Mouse (Mus musculus): ENCODE data around the gene Slco3a1. TPM values are rescaled to one million over a fixed set of nuclear protein-coding genes. Genes with fewer than 3 reads are reported as not detected.
A peak's percentile ranks its signal among the peaks of the same experiment; 100 is the strongest.

The Slco3a1 gene
- polyA plus RNA-seq, 1 experiment from 2014 or later = 19.6 TPM

- Histone ChIP-seq H3K4me2 (replicated peaks; ENCODE audit: low read depth, low read length) (no peak overlapping the region), H3K4me1 (ENCODE audit: control insufficient read depth, insufficient read depth, low read length) (0 out of 2 replicates have a peak, but pooled peaks cover 4% of the 10 kb centered on the region), H3K27ac (ENCODE audit: low read depth, low read length) (no peak overlapping the region), H3K36me3 (ENCODE audit: control insufficient read depth, insufficient read depth, low read length) (no peaks in the 10 kb centered on the region), H3K4me3 (ENCODE audit: low read length) (no peak overlapping the region), H3K9me3 (ENCODE audit: control insufficient read depth, low read length) (no peaks in the 10 kb centered on the region), H3K27me3 (ENCODE audit: control insufficient read depth, insufficient read depth, low read length) (no peaks in the 10 kb centered on the region), H3K9ac (ENCODE audit: low read depth, low read length) (no peak overlapping the region; the same call in 1 of the 2 replicates)
- WGBS = 41% methylated on average over 4 of the region's 4 CpGs
- ATAC-seq (ENCODE audit: low FRiP score, low TSS enrichment) = no peak
Measured at GRCm38 (mm10) chr7:74341149-74341805, 213.3 kb downstream of the Slco3a1 start.

- no peak overlapping the region for H3K4me2 ChIP-seq (replicated peaks; ENCODE audit: low read depth, low read length)
- no peaks in the 10 kb centered on the region for H3K36me3 ChIP-seq (ENCODE audit: control insufficient read depth, insufficient read depth, low read length)
- H3K4me1 ChIP-seq (ENCODE audit: control insufficient read depth, insufficient read depth, low read length) = 0 out of 2 replicates have a peak, but pooled peaks cover 4% of the 10 kb centered on the region
- 87% methylated on average over 8 of the region's 8 CpGs for WGBS
- no peaks in the 10 kb centered on the region for H3K9me3 ChIP-seq (ENCODE audit: control insufficient read depth, low read length)
- H3K9ac ChIP-seq (ENCODE audit: low read depth, low read length) = no peak overlapping the region
- no peak for ATAC-seq (ENCODE audit: low FRiP score, low TSS enrichment)
- H3K27ac ChIP-seq (ENCODE audit: low read depth, low read length) = no peak overlapping the region
- H3K4me3 ChIP-seq (ENCODE audit: low read length) = no peak overlapping the region
- H3K27me3 ChIP-seq (ENCODE audit: control insufficient read depth, insufficient read depth, low read length) = no peaks in the 10 kb centered on the region
Measured at GRCm38 (mm10) chr7:74340419-74340954, 214.1 kb downstream of the Slco3a1 start.

- WGBS = 78% methylated on average over 6 of the region's 6 CpGs
Measured at GRCm38 (mm10) chr7:74337677-74338420, 216.7 kb downstream of the Slco3a1 start.

GRCm38 (mm10) chr7:74332323-74332722, 222.3 kb downstream of the Slco3a1 start:
- H3K9me3 ChIP-seq (ENCODE audit: control insufficient read depth, low read length) = peaks cover 3% of the 10 kb centered on the region; the same call in 1 of the 2 replicates
- H3K27me3 ChIP-seq (ENCODE audit: control insufficient read depth, insufficient read depth, low read length) = no peaks in the 10 kb centered on the region
- no peaks in the 10 kb centered on the region for H3K36me3 ChIP-seq (ENCODE audit: control insufficient read depth, insufficient read depth, low read length)
- ATAC-seq (ENCODE audit: low FRiP score, low TSS enrichment) = peak; percentile 88
- 25% methylated on average over 3 of the region's 3 CpGs for WGBS
- no peak overlapping the region for H3K9ac ChIP-seq (ENCODE audit: low read depth, low read length)
- H3K4me2 ChIP-seq (replicated peaks; ENCODE audit: low read depth, low read length) = no peak overlapping the region
- 0 out of 2 replicates have a peak, but pooled peaks cover 7% of the 10 kb centered on the region for H3K4me1 ChIP-seq (ENCODE audit: control insufficient read depth, insufficient read depth, low read length)
- H3K27ac ChIP-seq (ENCODE audit: low read depth, low read length) = no peak overlapping the region
- H3K4me3 ChIP-seq (ENCODE audit: low read length) = no peak overlapping the region

More at GRCm38 (mm10) chr7:74337677-74338420, 216.7 kb downstream of the Slco3a1 start:
- Histone ChIP-seq H3K27me3 (ENCODE audit: control insufficient read depth, insufficient read depth, low read length) (no peaks in the 10 kb centered on the region), H3K4me2 (replicated peaks; ENCODE audit: low read depth, low read length) (no peak overlapping the region), H3K9me3 (ENCODE audit: control insufficient read depth, low read length) (peaks cover 3% of the 10 kb centered on the region; the same call in 1 of the 2 replicates), H3K36me3 (ENCODE audit: control insufficient read depth, insufficient read depth, low read length) (no peaks in the 10 kb centered on the region), H3K27ac (ENCODE audit: low read depth, low read length) (no peak overlapping the region), H3K9ac (ENCODE audit: low read depth, low read length) (no peak overlapping the region), H3K4me3 (ENCODE audit: low read length) (no peak overlapping the region), H3K4me1 (ENCODE audit: control insufficient read depth, insufficient read depth, low read length) (0 out of 2 replicates have a peak, but pooled peaks cover 4% of the 10 kb centered on the region)
- ATAC-seq (ENCODE audit: low FRiP score, low TSS enrichment) = no peak

GRCm38 (mm10) chr7:74330858-74331726, 223.5 kb downstream of the Slco3a1 start:
- H3K4me2 ChIP-seq (replicated peaks; ENCODE audit: low read depth, low read length) = no peak overlapping the region
- no peaks in the 10 kb centered on the region for H3K36me3 ChIP-seq (ENCODE audit: control insufficient read depth, insufficient read depth, low read length)
- H3K9ac ChIP-seq (ENCODE audit: low read depth, low read length) = no peak overlapping the region
- ATAC-seq (ENCODE audit: low FRiP score, low TSS enrichment) = peak; percentile 47
- H3K27ac ChIP-seq (ENCODE audit: low read depth, low read length) = no peak overlapping the region
- H3K27me3 ChIP-seq (ENCODE audit: control insufficient read depth, insufficient read depth, low read length) = no peaks in the 10 kb centered on the region
- 47% methylated on average over 7 of the region's 7 CpGs for WGBS
- H3K9me3 ChIP-seq (ENCODE audit: control insufficient read depth, low read length) = peaks cover 3% of the 10 kb centered on the region; the same call in 1 of the 2 replicates
- H3K4me1 ChIP-seq (ENCODE audit: control insufficient read depth, insufficient read depth, low read length) = 0 out of 2 replicates have a peak, but pooled peaks cover 7% of the 10 kb centered on the region
- H3K4me3 ChIP-seq (ENCODE audit: low read length) = no peak overlapping the region

GRCm38 (mm10) chr7:74330117-74330857, 224.3 kb downstream of the Slco3a1 start:
- Histone ChIP-seq H3K27me3 (ENCODE audit: control insufficient read depth, insufficient read depth, low read length) (no peaks in the 10 kb centered on the region), H3K4me2 (replicated peaks; ENCODE audit: low read depth, low read length) (no peak overlapping the region), H3K9ac (ENCODE audit: low read depth, low read length) (no peak overlapping the region), H3K36me3 (ENCODE audit: control insufficient read depth, insufficient read depth, low read length) (no peaks in the 10 kb centered on the region), H3K27ac (ENCODE audit: low read depth, low read length) (no peak overlapping the region), H3K9me3 (ENCODE audit: control insufficient read depth, low read length) (peaks cover 3% of the 10 kb centered on the region; the same call in 1 of the 2 replicates), H3K4me3 (ENCODE audit: low read length) (no peak overlapping the region), H3K4me1 (ENCODE audit: control insufficient read depth, insufficient read depth, low read length) (0 out of 2 replicates have a peak, but pooled peaks cover 7% of the 10 kb centered on the region)
- ATAC-seq (ENCODE audit: low FRiP score, low TSS enrichment) = peak; percentile 22; the same call in 1 of the 2 replicates
- 49% methylated on average over 7 of the region's 7 CpGs for WGBS

- Histone ChIP-seq H3K9me3 (ENCODE audit: control insufficient read depth, low read length) (no peaks in the 10 kb centered on the region), H3K36me3 (ENCODE audit: control insufficient read depth, insufficient read depth, low read length) (no peaks in the 10 kb centered on the region), H3K27ac (ENCODE audit: low read depth, low read length) (no peak overlapping the region), H3K4me2 (replicated peaks; ENCODE audit: low read depth, low read length) (no peak overlapping the region), H3K4me1 (ENCODE audit: control insufficient read depth, insufficient read depth, low read length) (peaks cover 8% of the 10 kb centered on the region), H3K9ac (ENCODE audit: low read depth, low read length) (no peak overlapping the region), H3K27me3 (ENCODE audit: control insufficient read depth, insufficient read depth, low read length) (no peaks in the 10 kb centered on the region), H3K4me3 (ENCODE audit: low read length) (no peak overlapping the region)
- ATAC-seq (ENCODE audit: low FRiP score, low TSS enrichment) = no peak
- 94% methylated on average over 1 of the region's 1 CpGs for WGBS
Measured at GRCm38 (mm10) chr7:74329004-74329403, 225.6 kb downstream of the Slco3a1 start.

GRCm38 (mm10) chr7:74327716-74328115, 226.9 kb downstream of the Slco3a1 start:
- Histone ChIP-seq H3K9ac (ENCODE audit: low read depth, low read length) (no peak overlapping the region), H3K4me2 (replicated peaks; ENCODE audit: low read depth, low read length) (no peak overlapping the region), H3K4me3 (ENCODE audit: low read length) (no peak overlapping the region), H3K36me3 (ENCODE audit: control insufficient read depth, insufficient read depth, low read length) (no peaks in the 10 kb centered on the region), H3K9me3 (ENCODE audit: control insufficient read depth, low read length) (no peaks in the 10 kb centered on the region), H3K27me3 (ENCODE audit: control insufficient read depth, insufficient read depth, low read length) (no peaks in the 10 kb centered on the region), H3K27ac (ENCODE audit: low read depth, low read length) (no peak overlapping the region), H3K4me1 (ENCODE audit: control insufficient read depth, insufficient read depth, low read length) (peaks cover 20% of the 10 kb centered on the region)
- 94% methylated on average over 5 of the region's 5 CpGs for WGBS
- no peak for ATAC-seq (ENCODE audit: low FRiP score, low TSS enrichment)
